Mouse (Mus musculus): ENCODE measurements around the gene Bcl11b. TPM values are rescaled to one million over a fixed set of nuclear protein-coding genes. Genes with fewer than 3 reads are reported as not detected.

Bcl11b gene
- polyA plus RNA-seq, 1 experiment from 2014 or later = 33.5 TPM

GRCm38 (mm10) chr12:107881726-107882125 is 121.7 kb downstream of the Bcl11b start:
- peaks cover 5% of the 10 kb centered on the region; the same call in 1 of the 2 replicates for H3K4me1 ChIP-seq (replicated peaks)
- no peak for ATAC-seq (ENCODE audit: low read depth)
- no peak overlapping the region for H3K9ac ChIP-seq
- H3K36me3 ChIP-seq = no peaks in the 10 kb centered on the region
- WGBS = 89% methylated on average over 9 of the region's 9 CpGs
- H3K9me3 ChIP-seq = peaks cover 4% of the 10 kb centered on the region; the same call in 1 of the 2 replicates
- no peak overlapping the region for H3K27ac ChIP-seq (replicated peaks)
- no peak overlapping the region for H3K4me3 ChIP-seq
- no peaks in the 10 kb centered on the region; the same call in 1 of the 2 replicates for H3K27me3 ChIP-seq
- H3K4me2 ChIP-seq = no peak overlapping the region

- 81% methylated on average over 13 of the region's 13 CpGs for WGBS
- no peaks in the 10 kb centered on the region for H3K36me3 ChIP-seq
- no peak for ATAC-seq (ENCODE audit: low read depth)
Observed at GRCm38 (mm10) chr12:107880748-107881147, 122.7 kb downstream of the Bcl11b start.

DNA sequence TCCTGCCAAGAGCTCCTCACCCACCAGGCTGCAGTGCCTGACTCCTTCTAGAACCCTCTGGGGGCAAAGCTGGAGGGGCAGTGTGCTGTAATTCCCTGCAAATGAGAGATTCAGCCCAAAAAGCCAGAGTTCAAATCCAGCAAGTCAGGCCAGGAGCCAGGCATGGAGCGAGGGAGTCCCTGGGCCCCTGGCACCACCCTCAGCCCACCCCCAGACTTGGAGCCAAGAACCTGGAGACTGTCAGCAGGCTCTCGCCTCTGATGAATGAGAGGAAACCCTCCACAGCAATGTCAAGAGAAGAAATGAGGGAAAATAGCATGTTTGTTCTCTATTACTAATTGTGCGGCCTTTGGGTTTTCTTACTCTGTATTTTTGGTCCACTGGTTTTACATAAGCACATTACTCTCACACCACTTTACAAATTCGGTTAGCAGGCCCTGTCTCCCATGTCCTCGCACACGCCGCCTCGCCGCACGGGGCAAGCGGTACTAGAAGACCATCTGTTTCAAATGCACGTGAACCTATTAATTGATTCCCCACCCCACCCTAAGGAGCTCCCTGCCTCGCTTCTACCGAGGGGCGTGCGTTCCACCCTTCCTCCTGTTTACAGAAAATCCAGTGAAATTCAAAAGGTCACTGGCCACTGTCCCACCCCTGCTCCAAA is 124.2 kb downstream of the Bcl11b start:
- no peak overlapping the region for H3K27ac ChIP-seq (replicated peaks)
- 78% methylated on average over 16 of the region's 16 CpGs for WGBS
- no peaks in the 10 kb centered on the region for H3K27me3 ChIP-seq
- H3K4me3 ChIP-seq = no peak overlapping the region
- no peak overlapping the region for H3K9ac ChIP-seq
- no peak for ATAC-seq (ENCODE audit: low read depth)
- peaks cover 5% of the 10 kb centered on the region; the same call in 1 of the 2 replicates for H3K4me1 ChIP-seq (replicated peaks)
- H3K4me2 ChIP-seq = no peak overlapping the region
- peaks cover 6% of the 10 kb centered on the region; the same call in 1 of the 2 replicates for H3K9me3 ChIP-seq
- no peaks in the 10 kb centered on the region for H3K36me3 ChIP-seq

More at GRCm38 (mm10) chr12:107880748-107881147, 122.7 kb downstream of the Bcl11b start:
- peaks cover 5% of the 10 kb centered on the region; the same call in 1 of the 2 replicates for H3K4me1 ChIP-seq (replicated peaks)
- H3K27ac ChIP-seq (replicated peaks) = no peak overlapping the region
- H3K9ac ChIP-seq = no peak overlapping the region
- peaks cover 6% of the 10 kb centered on the region; the same call in 1 of the 2 replicates for H3K9me3 ChIP-seq
- H3K4me2 ChIP-seq = no peak overlapping the region
- H3K27me3 ChIP-seq = no peaks in the 10 kb centered on the region
- H3K4me3 ChIP-seq = no peak overlapping the region

GRCm38 (mm10) chr12:107876237-107876636 is 127.2 kb downstream of the Bcl11b start:
- Histone ChIP-seq H3K4me1 (replicated peaks) (no peaks in the 10 kb centered on the region), H3K4me2 (no peak overlapping the region), H3K27me3 (no peaks in the 10 kb centered on the region), H3K36me3 (no peaks in the 10 kb centered on the region), H3K27ac (replicated peaks) (no peak overlapping the region), H3K4me3 (no peak overlapping the region), H3K9ac (no peak overlapping the region), H3K9me3 (peaks cover 6% of the 10 kb centered on the region; the same call in 1 of the 2 replicates)
- ATAC-seq (ENCODE audit: low read depth) = no peak
- WGBS = 58% methylated on average over 9 of the region's 9 CpGs

DNA sequence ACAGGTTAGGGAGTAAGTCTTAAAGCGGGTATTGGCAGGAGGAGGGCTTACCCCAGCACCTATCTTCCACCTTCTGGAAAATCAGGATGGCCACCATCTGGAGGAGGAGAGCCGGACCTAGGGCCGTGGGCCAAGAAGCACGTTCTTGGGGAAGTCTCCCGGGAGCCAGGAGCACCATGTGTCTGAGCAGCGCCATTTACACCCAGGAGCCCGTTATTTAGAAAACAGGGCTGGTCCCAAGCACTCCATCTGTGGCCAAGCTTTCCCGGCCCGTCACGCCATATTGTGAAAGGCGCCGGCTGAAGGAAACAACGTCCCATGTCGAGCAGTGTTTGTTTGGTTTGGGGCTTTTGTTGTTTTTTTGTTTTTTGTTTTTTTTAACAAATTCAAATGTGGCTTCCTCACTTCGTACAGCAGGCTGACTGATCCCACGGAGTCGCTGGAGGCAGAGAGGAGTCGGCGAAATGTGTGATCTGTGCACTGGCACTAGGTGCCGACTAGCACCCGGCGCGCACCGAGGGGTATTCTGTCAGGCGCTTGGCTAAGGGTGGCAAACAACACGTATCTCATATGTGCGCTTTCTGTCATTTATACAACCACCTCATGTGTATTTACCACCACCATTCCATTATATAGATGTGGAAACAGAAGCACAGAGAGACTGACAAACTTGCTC is 128.8 kb downstream of the Bcl11b start:
- H3K27ac ChIP-seq (replicated peaks) = no peak overlapping the region
- no peaks in the 10 kb centered on the region for H3K36me3 ChIP-seq
- H3K4me3 ChIP-seq = no peak overlapping the region
- no peak overlapping the region for H3K4me2 ChIP-seq
- no peak overlapping the region for H3K9ac ChIP-seq
- 81% methylated on average over 27 of the region's 27 CpGs for WGBS
- H3K27me3 ChIP-seq = no peaks in the 10 kb centered on the region
- H3K9me3 ChIP-seq = peaks cover 6% of the 10 kb centered on the region; the same call in 1 of the 2 replicates
- H3K4me1 ChIP-seq (replicated peaks) = no peaks in the 10 kb centered on the region
- ATAC-seq (ENCODE audit: low read depth) = no peak

DNA sequence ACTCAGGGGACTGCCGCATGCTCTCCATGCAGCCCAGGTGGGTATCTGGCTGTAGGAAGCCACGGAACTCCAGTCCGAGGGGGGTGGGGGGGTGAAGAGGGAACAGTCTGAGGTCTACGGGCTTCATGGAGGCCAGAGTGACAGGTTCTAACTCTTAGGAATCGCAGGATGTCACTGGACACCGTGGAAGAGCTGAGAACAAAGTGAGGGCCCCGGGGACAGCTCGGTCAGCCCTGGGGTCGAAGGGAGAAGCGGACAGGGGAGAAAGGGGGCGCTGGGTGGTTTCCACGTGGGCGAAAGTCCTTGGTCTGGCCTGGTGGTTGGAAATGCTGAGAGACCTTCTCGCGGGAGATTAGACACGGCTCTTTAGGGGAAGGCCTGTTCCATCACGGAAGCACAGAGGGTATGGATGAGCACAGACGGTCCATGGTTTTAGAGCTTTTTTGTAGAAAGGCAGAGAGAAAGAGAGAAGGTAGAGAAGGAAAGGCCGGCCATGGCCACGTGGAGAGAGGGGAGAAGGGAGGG is 133.8 kb downstream of the Bcl11b start:
- Histone ChIP-seq H3K4me2 (no peak overlapping the region), H3K36me3 (no peaks in the 10 kb centered on the region), H3K9me3 (no peaks in the 10 kb centered on the region), H3K4me3 (no peak overlapping the region), H3K27ac (replicated peaks) (no peak overlapping the region), H3K27me3 (no peaks in the 10 kb centered on the region), H3K9ac (no peak overlapping the region), H3K4me1 (replicated peaks) (no peaks in the 10 kb centered on the region)
- 85% methylated on average over 20 of the region's 20 CpGs for WGBS
- no peak for ATAC-seq (ENCODE audit: low read depth)

DNA sequence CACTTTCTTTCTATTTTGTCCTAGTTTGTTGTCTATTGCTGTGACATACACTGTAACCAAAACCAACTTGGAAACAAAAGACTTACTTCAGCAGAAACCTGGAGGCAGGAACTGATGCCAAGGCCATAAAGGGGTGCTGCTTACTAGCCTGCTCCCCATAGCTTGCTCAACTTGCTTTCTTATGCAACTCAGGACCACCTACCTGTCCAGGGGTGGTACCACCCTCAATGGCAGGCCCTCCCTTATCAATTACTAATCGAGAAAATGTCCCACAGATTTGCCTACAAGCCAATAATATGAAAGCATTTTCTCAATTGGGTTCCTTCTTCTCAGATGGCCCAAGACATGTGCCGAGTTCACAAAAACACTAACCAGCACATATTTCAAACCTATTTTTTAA is 135.1 kb downstream of the Bcl11b start:
- Histone ChIP-seq H3K4me1 (replicated peaks) (no peaks in the 10 kb centered on the region), H3K36me3 (no peaks in the 10 kb centered on the region), H3K27ac (replicated peaks) (no peak overlapping the region), H3K4me3 (no peak overlapping the region), H3K9me3 (no peaks in the 10 kb centered on the region), H3K9ac (no peak overlapping the region), H3K4me2 (no peak overlapping the region), H3K27me3 (no peaks in the 10 kb centered on the region)
- WGBS = 90% methylated on average over 2 of the region's 2 CpGs
- no peak for ATAC-seq (ENCODE audit: low read depth)

Other genes starting within 250 kb of the Bcl11b start
- gene Setd3, start 175.7 kb upstream of the Bcl11b start, polyA plus RNA-seq (2015; fragmentation: Nextera tagmentation; extraction: Ambion mirVana) = 107 and 109 TPM in 2 replicates
- 3.7 and 4.2 TPM in 2 replicates for gene Ccnk, start 176.0 kb upstream of the Bcl11b start, polyA plus RNA-seq (2015; fragmentation: Nextera tagmentation; extraction: Ambion mirVana)